Mouse (Mus musculus): ENCODE results near the gene Aplnr.

DNA sequence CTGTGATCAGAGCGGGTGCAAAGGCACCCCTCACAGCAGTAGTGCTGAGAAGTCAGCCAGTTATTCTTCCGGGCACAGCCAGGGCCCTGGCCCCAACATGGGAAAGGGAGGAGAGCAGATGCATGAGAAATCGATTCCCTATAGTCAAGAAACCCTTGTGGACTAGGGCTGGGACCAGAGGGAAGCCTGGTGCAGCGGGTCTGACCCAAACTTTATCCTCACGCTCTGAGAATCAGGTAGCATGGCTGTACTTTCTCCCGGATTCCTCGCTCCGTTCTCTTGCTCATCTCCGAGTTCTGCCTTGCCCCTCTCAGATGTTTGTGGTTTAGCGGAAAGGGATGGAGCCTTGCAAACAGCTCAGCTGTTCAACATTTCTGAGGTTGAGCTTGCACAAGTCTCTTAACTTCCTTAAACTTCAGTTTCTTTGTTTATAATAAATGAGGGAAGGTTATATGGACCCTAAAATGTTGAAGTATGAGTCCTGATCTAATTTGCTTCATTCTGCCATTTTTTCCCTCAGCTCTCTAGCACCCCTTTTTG, 1.6 kb downstream of the Aplnr start:
- TF ChIP-seq CTCF (IDR thresholded peaks at IDR 0.05; ENCODE audit: control insufficient read depth, insufficient read depth, low read length) (no peak), POLR2A (IDR thresholded peaks at IDR 0.05; ENCODE audit: borderline replicate concordance, control insufficient read depth, low read depth, low read length) (no peak)

All from bone marrow, adult 2 months (tissue).